Mouse (Mus musculus) heart, postnatal 10 days (tissue): Measurements from ENCODE around the gene Rbm46. TPM values are rescaled to one million over a fixed set of nuclear protein-coding genes. Genes with fewer than 3 reads are reported as not detected.

ENCODE experiments used
- DNase-seq, 2 experiments: peaks; one replicate each; pipeline ENCODE4 v3.0.0; 2021
- intact Hi-C: fragments of 180-260 bp; cut with DNase I; formaldehyde crosslinking; loops from one replicate; pipeline ENCODE4 v1.15.1; 2025
- total RNA-seq, 2 experiments: library from RNA; stranded (reverse); gene quantifications; 2 replicates each; pipeline ENCODE4 v1.2.3; 2021

Gene Rbm46
- total RNA-seq, 2 experiments from 2014 or later, result 0.40 to 0.84 TPM

- DNase-seq, result no peak
- intact Hi-C loops, result no loop called here
Observed at GRCm38 (mm10) chr3:82793656-82794055, 82.6 kb downstream of the Rbm46 start.

- intact Hi-C loops, result no loop called here
- no peak for DNase-seq
Observed at GRCm38 (mm10) chr3:82791663-82792062, 84.6 kb downstream of the Rbm46 start.

Other genes with a start within 250 kb of the Rbm46 start
- under 1 TPM; 0.10 TPM for gene Lrat, start 27.5 kb upstream of the Rbm46 start, total RNA-seq
- not detected for gene Fgg, start 131.2 kb upstream of the Rbm46 start, total RNA-seq
- under 1 TPM in 1 of 2 experiments, not detected in 1; 0.12 TPM for gene Fga, start 149.6 kb upstream of the Rbm46 start, total RNA-seq
- gene Fgb, start 173.4 kb upstream of the Rbm46 start, total RNA-seq, result under 1 TPM in 1 of 2 experiments, not detected in 1; 0.07 TPM
- 10 to 100 TPM; 32.2 to 32.6 TPM for gene Plrg1, start 179.0 kb upstream of the Rbm46 start, total RNA-seq